Mouse (Mus musculus) left cerebral cortex, postnatal 25 days (tissue): Measurements from ENCODE around the gene Smarca2. TPM values are rescaled to one million over a fixed set of nuclear protein-coding genes. Genes with fewer than 3 reads are reported as not detected.

Source experiments
- DNase-seq, 2 experiments: peaks; one replicate each; pipeline ENCODE4 v3.0.0; 2022; ENCODE audit warnings: low spot score in 2 of 2, mixed read lengths in 1 of 2
- intact Hi-C: fragments of 180-260 bp; cut with DNase I; formaldehyde crosslinking; loops from one replicate; pipeline ENCODE4 v1.15.1; 2025
- total RNA-seq, 2 experiments: library from RNA; stranded (reverse); gene quantifications; 2 replicates each; pipeline ENCODE4 v1.2.3; 2021

The Smarca2 gene
- 100 to 1,000 TPM; 254 to 271 TPM for total RNA-seq

GRCm38 (mm10) chr19:26604755-26605300 lies at the start of gene Smarca2:
Smarca2 (plus strand) TSS chr19:26605050.
- peak; percentile 98 to 99 for DNase-seq
- intact Hi-C loops: loop anchor here (2.0 to 10.0 kb wide), 6 partner anchors 42 to 353 kb away; no protein-coding TSS in a partner anchor

- DNase-seq: no peak
- intact Hi-C loops: no loop called here
Measured at GRCm38 (mm10) chr19:26564850-26565249, 40.0 kb upstream of the Smarca2 start.

- intact Hi-C loops: no loop called here
- peak in 1 of 2 experiments; percentile 4 for DNase-seq
Measured at GRCm38 (mm10) chr19:26566109-26566508, 38.7 kb upstream of the Smarca2 start.

DNA sequence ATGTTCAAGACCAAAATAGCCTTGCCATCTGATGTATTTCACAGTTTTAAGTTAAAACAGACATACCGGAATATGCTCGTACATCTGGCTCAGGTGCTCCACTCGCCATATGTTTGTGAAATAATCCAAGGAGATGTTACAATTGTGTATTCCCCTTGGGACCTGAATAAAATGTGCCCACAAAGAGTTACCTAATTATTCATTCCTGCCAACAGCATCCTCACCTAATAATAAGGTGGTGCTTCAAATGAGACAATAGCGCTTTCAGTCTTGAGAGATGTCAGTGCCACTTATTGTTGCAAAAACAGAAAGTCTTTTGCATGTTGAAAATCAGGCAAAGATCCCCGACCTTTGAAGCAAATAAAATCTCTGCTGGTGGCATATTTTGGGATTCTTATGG lies 36.6 kb upstream of the Smarca2 start:
- DNase-seq: no peak
- intact Hi-C loops: no loop called here

DNA sequence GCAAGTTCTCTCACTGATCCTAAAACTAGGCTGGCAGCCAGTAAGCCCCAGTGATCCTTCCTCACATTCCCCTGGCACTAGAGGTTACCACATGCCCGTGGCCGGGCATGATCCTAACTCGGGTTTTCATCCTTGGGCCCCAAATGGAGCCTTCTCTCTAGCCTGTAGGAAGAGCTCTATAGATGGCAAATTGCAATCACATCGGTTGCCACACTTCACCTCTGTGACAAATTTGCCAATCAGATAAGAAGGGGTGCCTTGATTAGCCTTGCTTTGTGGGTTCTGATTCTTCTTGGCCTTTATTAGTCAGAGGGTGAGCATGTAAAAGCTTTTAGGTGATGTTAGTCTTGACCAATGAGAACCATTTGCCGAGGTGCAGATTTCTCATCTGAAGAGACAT lies 35.9 kb upstream of the Smarca2 start:
- intact Hi-C loops: no loop called here
- no peak for DNase-seq

GRCm38 (mm10) chr19:26569461-26569860 lies 35.4 kb upstream of the Smarca2 start:
- DNase-seq: no peak
- intact Hi-C loops: no loop called here

- no peak for DNase-seq
Measured at GRCm38 (mm10) chr19:26579645-26580044, 25.2 kb upstream of the Smarca2 start.

DNA sequence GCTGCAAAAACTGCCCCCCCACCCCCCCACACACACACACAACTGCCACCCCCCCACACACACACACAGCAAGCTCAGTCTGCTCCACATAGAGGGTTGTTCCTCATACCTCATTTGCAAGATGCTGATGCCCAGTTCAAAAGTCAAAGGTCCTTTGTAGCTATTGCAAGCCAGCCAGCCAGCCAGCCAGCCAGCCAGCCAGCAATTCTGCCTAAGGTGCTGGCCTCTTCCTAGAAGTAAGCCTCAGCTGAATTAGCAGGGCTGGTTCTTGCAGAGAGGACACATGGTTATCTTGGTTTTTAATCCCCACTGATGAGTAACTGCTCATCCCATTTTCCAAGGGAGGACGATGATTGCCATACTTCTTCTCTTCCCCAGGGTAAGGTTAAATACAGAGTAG lies 24.8 kb upstream of the Smarca2 start:
- no peak for DNase-seq
- intact Hi-C loops: no loop called here

More at GRCm38 (mm10) chr19:26579645-26580044, 25.2 kb upstream of the Smarca2 start:
- intact Hi-C loops: no loop called here

GRCm38 (mm10) chr19:26594661-26595060 lies 10.2 kb upstream of the Smarca2 start:
- intact Hi-C loops: no loop called here
- peak in 1 of 2 experiments; percentile 67 for DNase-seq

GRCm38 (mm10) chr19:26601459-26601858 lies 3.4 kb upstream of the Smarca2 start:
- DNase-seq: peak; percentile 29 to 78
- intact Hi-C loops: loop anchor here (5.0 to 10.0 kb wide), 2 partner anchors 137 to 279 kb away; no protein-coding TSS in a partner anchor

- no peak for DNase-seq
- intact Hi-C loops: loop anchor here (5.0 to 10.0 kb wide), 2 partner anchors 139 to 281 kb away; no protein-coding TSS in a partner anchor
Measured at GRCm38 (mm10) chr19:26603296-26603860, 1.5 kb upstream of the Smarca2 start.

- DNase-seq: no peak
- intact Hi-C loops: loop anchor here (2.0 to 10.0 kb wide), 4 partner anchors 43 to 282 kb away; no protein-coding TSS in a partner anchor
Measured at GRCm38 (mm10) chr19:26603906-26604754, 720 bp upstream of the Smarca2 start.

DNA sequence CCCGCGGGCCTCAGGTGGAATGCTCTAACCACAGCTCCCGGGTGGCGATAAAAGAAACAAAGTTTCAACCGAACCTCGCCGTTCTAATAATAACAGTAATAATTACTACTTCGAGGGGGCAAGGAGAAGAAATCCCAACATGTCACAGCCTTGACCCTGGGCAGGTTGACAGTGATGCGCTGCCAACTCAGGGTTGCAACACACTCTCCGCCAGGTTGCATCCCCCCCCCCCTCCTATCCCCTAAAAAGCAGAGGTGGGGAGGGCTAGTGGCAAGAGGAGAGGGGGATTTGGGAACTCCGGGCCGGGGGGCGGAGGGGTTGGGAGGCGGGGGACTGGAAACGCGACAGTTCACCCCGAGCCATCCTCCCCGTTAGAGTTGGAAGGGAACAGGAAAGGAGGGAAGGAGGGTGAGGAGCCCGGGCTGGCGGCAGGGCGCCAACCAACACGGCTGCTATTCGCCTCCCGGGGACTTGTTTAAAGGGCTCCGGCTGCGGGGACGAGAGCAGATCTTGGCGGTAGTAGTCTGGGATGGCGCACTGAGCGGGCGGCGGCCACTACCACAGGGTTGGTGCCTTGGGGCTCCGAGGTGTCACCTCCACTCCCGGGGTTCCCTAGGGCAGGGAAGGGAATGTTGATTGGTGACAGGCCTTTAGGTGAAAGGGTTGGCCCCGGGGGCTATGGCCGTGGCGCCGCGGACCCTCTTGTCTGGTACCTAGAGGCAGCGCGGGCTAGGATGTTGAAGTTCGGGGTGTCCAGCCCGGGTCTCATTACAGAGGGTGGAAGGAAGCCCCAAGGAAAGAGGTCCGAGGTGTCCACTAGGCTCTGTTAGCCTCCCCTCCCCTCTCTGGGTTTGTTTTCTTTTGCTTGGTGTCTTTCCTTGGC lies 829 bp downstream of the Smarca2 start:
- intact Hi-C loops: loop anchor here (2.0 to 10.0 kb wide), 6 partner anchors 41 to 353 kb away; no protein-coding TSS in a partner anchor
- peak; percentile 57 to 69 for DNase-seq

DNA sequence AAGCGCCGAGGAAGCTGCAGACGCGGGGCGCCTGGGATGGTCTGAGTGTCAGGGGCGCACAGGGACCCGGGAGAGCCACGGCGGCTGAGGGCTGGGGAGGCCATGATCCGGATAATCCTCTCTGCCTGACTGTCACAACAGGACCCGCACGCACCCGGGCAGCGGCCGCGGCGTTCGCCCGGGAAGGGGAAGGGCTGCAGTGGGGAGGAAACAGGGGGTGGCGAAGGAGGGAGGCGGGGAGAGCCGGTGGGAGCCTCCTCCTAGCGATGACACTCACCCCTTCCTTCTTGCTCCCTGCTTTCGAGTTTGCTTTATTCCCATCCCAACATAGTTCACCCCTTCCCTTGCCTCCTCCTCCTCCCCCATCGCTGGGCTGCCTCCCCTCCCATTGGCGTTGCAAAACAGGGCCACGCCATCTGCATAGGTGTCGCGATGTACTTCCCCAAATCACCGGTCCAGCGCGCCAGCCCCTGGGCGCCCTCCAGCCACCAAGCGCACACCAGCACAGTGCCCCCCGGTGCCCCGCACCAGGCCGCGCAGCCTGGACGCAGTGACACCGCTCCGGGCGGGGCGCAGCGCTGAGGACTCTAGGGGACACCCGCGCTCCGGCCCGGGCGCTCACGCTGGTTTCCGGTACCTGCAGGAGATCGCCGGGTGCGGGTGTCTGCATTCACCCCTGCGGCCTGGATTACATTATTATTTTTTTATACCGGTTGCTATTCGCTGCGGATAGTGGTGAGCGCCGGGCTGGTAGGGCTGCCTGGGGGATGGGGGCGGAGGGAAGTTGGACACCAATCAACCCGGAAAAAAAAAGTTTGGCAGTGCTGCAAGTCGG lies 1.7 kb downstream of the Smarca2 start:
- intact Hi-C loops: loop anchor here (2.0 to 10.0 kb wide), 4 partner anchors 142 to 354 kb away; no protein-coding TSS in a partner anchor
- peak; percentile 64 to 75 for DNase-seq

- peak in 1 of 2 experiments; percentile 75 for DNase-seq
- intact Hi-C loops: loop anchor here (2.0 to 10.0 kb wide), 4 partner anchors 142 to 355 kb away; no protein-coding TSS in a partner anchor
Measured at GRCm38 (mm10) chr19:26607156-26607536, 2.3 kb downstream of the Smarca2 start.

DNA sequence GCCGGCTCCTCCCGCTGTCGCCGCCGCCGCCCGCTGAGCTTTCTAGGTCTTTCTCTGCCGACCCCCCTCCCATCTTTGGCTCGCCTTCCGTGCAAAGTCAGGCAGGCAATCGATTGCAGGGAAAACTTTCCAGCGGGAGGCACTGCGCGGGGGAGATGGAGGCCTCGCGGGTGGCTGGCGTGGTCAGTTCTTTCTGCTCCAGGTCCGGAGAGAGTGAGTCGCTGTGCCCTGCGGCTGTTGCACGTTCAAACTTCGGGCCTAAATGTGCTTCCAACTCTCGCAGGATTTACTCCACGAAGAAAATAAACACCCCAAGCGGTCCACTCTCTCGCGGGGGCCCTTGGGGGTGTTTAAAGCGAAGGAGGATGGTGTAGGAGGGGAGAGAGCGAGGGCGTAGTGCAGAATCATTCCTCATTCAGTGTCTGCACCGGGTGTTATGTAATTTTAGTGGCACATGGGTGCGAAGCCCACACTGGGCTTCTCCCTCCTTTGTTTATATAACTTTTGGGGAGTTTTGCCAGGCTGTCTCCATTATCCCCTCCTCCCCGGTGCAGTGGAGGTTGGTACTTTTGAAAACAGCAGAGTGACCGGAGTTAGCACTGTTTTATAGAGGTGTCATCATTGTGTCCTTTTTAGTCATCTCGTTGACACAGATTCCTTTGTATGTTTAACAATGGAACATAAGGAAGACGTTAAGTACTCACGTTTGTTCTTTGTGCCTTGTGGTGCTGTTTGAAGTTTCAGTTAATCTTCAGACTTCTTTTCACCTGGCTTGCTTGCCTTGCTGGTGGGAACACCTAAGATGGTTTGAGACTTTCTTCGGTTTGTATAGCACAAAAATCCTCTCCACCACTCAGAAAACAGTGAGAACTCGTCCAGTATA lies 2.9 kb downstream of the Smarca2 start:
- intact Hi-C loops: loop anchor here (2.0 to 10.0 kb wide), 4 partner anchors 143 to 355 kb away; no protein-coding TSS in a partner anchor
- DNase-seq: peak; percentile 65 to 82

- intact Hi-C loops: loop anchor here (5.0 to 10.0 kb wide), 3 partner anchors 144 to 356 kb away; no protein-coding TSS in a partner anchor
- no peak for DNase-seq
Measured at GRCm38 (mm10) chr19:26608434-26608812, 3.6 kb downstream of the Smarca2 start.
